Mouse (Mus musculus) Patski (cell line): ENCODE measurements at regions not wholly inside any gene's neighbourhood (a gene's known extent, or its start where the extent isn't known, plus 50 kb on each side); places are given as distances from the start of the nearest gene placed in this dataset.

Experiments used
- ATAC-seq: fragments of 100-300 bp; one replicate; pipeline ENCODE4 v1.8.0; 2021
- CTCF ChIA-PET: fragments of 350-600 bp; sonication (Branson Sonifier 250); formaldehyde crosslinking; loops from one replicate; lab custom pipeline; 2022; ENCODE audit warnings: inconsistent platforms; lab: Charles Lee
- POLR2A ChIA-PET: fragments of 350-600 bp; sonication (Branson Sonifier 250); formaldehyde crosslinking; loops from one replicate; lab custom pipeline; 2022; ENCODE audit warnings: antibody characterized with exemption, inconsistent platforms; lab: Charles Lee
- DNase-seq: peaks from one replicate; pipeline ENCODE4 v3.0.0-alpha.2; 2011; ENCODE audit warnings: low read depth, low spot score
- H3K27me3 ChIP-seq: fragments of 371-371 bp; one replicate; pipeline ENCODE4 v1.5.1; 2021
- CTCF ChIP-seq: fragments of 100-300 bp; IDR thresholded peaks from one replicate; pipeline ENCODE4 v1.5.1; 2021
- in situ Hi-C: fragments of 300-500 bp; cut with MboI; formaldehyde crosslinking; loops from 3 replicates; pipeline ENCODE4 v1.11.1; 2018; ENCODE audit warnings: low pct_unique_long_range_greater_than_20kb, mixed read lengths

DNA sequence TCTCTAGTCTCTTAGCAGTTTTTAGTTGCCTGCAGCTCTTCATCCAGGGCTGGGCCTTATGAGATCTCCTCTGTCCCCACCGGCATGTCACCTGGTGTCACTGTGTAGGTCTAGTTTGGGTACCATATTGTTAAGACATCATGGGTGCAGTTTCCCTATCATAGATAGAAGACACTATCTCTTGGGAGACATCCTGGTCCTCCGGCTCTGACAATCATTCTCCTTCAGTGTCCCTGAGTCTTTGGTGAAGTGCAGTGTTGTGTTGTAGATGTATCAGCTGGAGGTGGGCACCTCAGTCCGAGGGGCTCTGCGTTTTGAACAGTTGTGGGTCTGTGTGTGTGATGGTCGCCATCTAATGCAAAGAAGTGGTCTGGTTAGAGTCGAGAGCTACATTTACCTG, 58.0 kb upstream of the Synm start:
- ChIA-PET POLR2A (no interaction called here), CTCF (interaction anchor here (1.7 to 2.6 kb wide), 2 partner anchors 14 to 145 kb away, joined by 3 to 8 read pairs; no protein-coding TSS in a partner anchor)
- ATAC-seq (no peak), DNase-seq (no peak)
- no peak for TF ChIP-seq CTCF
- in situ Hi-C loops = no loop called here
- H3K27me3 ChIP-seq = no peaks in the 10 kb centered on the region

DNA sequence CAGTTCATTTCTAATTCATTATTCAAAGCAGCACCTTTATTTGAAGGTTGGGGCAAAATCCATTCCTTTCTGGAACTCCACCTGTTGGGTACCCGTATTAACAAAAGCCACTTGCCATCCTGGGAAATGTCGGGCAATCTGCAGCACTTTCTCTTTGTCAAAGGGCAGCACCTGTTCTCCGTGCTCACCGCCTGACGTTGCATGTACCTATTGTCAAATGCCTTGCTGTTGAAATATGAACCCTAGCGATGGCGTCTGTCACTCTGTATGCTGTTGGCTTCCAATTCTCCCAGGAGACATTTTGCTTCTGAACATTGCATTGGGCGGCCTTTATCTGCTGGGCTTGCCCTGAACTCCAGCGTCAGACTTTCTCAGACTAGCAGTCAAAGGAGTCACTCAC, 55.3 kb upstream of the Synm start:
- ATAC-seq = no peak
- in situ Hi-C loops = no loop called here
- CTCF ChIA-PET = interaction anchor here (1.4 kb wide), 1 partner anchor 15 kb away, joined by 3 read pairs; no protein-coding TSS in a partner anchor

More for the DNA sequence above, 55.3 kb upstream of the Synm start:
- POLR2A ChIA-PET = no interaction called here
- H3K27me3 ChIP-seq = peaks cover 3% of the 10 kb centered on the region
- TF ChIP-seq CTCF = no peak
- no peak for DNase-seq
